Mouse (Mus musculus) ovary, postnatal 14 days (tissue): ENCODE data around the gene Npb.

ENCODE experiments used
- DNase-seq: peaks from one replicate; pipeline ENCODE4 v3.0.0; 2022; ENCODE audit warnings: low spot score

The Npb gene

GRCm38 (mm10) chr11:120615606-120616203, 7.4 kb downstream of the Npb start:
- DNase-seq: no peak

- no peak for DNase-seq
These were observed 8.5 kb downstream of the Npb start for GRCm38 (mm10) chr11:120616617-120617294.

DNA sequence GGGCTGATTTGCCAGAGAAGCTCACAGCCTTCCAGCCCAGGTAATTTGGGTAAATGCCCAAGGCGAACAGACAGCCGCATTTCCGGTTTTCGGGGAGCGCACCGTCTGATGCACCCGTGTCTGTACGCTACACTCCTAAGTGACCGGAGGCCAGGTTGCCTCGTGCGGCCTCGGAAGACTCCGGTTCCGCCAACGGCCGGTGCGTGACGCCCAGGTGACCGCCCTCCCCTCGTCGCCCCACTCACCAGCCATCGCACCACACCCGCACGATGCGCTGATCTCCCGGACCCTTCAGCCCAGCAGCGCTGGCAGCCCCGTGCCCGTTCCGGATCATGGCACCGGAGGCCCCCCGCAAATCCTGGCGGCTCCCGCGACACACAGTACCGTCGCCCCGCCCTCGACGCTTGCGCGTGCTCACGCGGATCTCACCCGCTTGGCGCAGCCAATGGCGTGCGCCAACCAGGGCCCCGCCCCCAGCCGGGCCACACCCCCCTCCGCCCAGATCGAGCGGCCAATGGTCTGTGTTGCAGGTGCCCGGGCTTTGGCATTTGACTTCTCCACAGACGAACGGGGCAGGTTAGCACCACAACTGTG, 9.3 kb downstream of the Npb start, which contains the start of gene Pcyt2:
Gene Pcyt2, minus strand, starts transcription at position 418 of the 594 bp plus-strand sequence.
- peak; percentile 86 for DNase-seq

- DNase-seq: no peak
These were observed 10.6 kb downstream of the Npb start for GRCm38 (mm10) chr11:120618619-120619535.

DNA sequence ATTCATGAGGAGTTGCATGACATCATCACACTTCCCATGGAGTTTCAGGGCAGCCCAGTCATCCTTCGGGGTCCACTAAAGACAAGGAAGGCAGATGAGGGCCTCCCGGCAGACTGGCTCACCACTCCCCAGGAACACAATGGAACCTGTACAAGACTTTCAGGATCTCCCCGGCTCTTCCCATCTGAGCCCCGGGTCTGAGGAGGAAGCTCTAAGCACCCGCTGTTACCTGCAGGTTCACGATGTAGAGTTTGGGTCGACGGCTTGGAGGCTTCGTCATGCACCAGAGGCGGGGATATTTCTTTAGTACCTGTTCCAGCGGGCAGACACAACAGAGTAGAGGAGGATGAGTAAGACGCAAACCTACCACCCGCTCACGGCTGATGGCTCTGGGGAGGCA, 11.9 kb downstream of the Npb start:
- no peak for DNase-seq

DNA sequence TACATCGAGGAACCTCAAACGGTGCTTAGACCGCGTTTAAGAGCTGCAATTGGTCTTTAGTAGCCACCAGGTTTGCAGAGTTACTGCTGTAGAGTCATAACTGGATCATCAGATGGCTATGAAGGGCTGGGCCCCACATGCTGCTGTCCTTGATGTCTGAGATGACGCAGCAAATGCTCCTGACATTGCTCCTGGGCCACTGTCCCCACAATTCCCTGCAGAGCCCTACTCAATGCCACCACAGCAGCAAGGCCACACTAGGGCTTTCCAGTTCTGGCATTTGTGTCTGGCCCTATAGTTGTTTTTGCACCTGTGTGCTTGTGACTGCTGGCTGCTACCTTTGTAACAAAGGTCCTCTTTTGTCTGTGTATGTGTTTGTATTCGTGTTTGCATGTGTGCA, 14.5 kb downstream of the Npb start:
- no peak for DNase-seq

- DNase-seq: peak; percentile 46
These were observed 15.8 kb downstream of the Npb start for GRCm38 (mm10) chr11:120623961-120624679.

DNA sequence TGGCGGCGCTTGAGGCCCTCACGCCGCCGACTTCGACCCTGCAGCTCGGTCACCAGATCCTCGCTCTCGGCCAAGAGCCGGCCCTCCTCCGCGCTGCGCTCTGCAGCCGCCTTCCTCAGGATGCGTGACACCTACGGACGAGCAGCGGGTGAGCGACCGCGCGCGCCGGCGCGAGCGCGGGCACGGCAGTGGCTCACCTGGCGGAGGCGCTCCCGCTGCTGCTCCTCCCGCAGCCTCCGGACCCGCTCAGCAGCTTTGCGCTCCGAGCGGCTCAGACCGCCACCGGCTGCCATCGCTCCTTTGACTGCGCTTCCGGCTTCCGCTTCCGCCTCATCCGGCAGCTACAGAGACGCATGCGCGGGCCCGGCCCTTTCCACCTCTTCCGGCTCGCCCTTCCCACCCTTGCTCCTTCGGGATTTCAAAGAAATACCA, 16.4 kb downstream of the Npb start:
- peak; percentile 71 for DNase-seq

- DNase-seq: no peak
These were observed 17.0 kb downstream of the Npb start, which contains the start of gene Sirt7 for GRCm38 (mm10) chr11:120625152-120625775. Gene Sirt7 (minus strand): TSS chr11:120625240.

- DNase-seq: no peak
These were observed 18.6 kb downstream of the Npb start for GRCm38 (mm10) chr11:120626785-120627467.

- no peak for DNase-seq
These were observed 19.4 kb downstream of the Npb start for GRCm38 (mm10) chr11:120627468-120628300.

DNA sequence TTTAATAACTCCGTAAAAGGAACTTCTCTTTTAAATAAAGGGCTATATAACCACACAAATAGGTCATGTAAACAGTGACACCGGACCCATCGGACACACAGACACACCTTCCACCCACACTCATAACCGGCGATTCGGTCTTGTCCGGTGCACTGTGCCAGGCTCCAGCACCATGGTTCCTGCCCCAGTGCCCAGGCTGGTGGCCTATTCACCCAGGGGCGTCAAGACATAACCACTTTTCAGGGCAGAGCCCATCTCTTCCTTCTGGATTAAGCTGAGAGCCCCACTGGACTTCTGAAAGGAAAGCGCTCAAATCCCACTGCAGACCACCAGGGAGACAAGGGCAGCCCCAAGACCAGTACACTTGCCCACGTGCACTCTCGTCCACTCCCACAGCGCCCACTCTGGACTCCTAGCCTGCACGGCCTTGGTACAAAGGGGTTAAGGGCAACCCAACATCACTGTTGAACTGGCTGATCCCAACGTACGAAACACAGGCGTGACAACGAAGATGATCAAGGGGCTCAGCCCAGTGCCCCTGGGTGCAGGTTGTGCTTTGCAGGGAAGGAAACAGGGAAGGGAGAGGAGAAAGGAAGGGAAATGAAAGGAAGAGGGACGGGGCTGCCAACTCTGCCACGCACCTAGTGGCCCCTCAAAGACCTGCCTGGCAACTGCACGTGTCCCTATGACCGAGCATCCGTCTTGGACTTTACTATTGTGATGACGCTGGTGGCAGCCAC, 20.5 kb downstream of the Npb start:
- DNase-seq: no peak

GRCm38 (mm10) chr11:120629341-120629730, 21.1 kb downstream of the Npb start:
- DNase-seq: no peak

- DNase-seq: no peak
These were observed 21.6 kb downstream of the Npb start for GRCm38 (mm10) chr11:120629911-120630310.

DNA sequence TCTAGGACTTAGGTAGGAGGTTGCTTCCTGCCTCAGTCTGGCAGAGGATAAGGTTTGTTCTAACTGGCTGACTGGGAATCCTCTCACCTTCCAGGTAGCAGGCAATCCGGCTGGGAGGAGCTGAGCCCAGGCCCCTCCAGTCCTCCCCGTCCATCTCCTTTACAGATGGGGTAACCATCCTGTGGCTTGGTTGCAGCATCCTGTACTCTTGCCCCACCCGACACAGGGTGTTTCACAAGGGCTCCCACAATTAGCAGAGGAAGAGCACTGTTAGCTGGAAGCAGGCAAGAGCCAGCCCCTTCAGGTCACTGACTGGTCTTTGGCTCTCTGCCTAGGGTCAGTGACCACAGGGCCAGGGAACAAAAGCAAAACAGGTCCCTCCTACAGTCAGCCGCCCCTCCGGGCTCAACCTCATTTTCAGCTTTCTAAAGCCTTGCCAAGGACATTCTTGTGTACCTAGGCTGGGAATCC, 22.2 kb downstream of the Npb start:
- DNase-seq: no peak

- DNase-seq: no peak
These were observed 22.8 kb downstream of the Npb start for GRCm38 (mm10) chr11:120630881-120631725.

DNA sequence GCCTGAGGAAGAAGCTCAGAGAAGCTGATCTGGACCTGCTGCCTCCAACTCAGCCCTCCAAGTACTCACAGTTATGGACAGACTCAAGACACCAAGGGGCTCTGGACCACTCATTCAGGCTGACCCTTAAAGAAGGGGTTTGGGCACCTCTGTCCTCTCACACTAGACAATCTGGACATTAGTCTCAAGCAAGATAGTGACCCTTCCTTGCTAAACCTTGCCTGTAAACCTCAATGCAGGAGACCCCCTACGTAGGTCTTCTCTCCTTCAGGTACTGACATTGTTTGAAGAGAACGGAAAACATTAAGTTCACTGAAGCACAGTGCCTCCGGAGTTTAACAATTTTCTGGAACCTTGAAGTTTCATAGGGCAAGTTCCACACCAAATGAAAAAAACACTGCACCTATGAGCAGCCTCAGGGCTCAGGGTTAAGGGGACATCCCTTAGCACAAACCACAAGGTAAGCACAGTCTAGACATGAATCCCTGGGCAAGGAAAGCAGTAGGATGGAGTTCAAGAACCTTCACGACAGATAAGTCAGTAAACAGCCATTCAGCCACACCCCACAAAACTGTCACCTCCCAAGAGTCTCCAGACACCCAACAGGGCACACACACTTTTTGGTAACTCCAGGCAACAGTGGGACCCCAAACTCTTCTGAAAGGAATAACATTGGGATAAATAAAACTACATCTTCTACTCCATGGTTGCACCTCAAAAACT, 23.6 kb downstream of the Npb start:
- no peak for DNase-seq
